Mouse (Mus musculus) neural tube, embryonic 13.5 days (tissue): ENCODE data around the gene Patj. TPM values are rescaled to one million over a fixed set of nuclear protein-coding genes. Genes with fewer than 3 reads are reported as not detected.
"Not testable (repeated sequence)": the region's sequence is repeated elsewhere in the genome, so short reads cannot be mapped to it uniquely, and the experiment has no call there.

Source experiments
- ATAC-seq: fragments of 200-750 bp; cut with Nextera tagmentation; 2 replicates; pipeline ENCODE4 v1.8.0; 2017; ENCODE audit warnings: low read depth, mild to moderate bottlenecking, moderate TSS enrichment, moderate library complexity
- H3K27ac ChIP-seq: fragments of 300-500 bp; sonication (generic); replicated peaks from 2 replicates; pipeline ENCODE4 v1.5.1; 2015; ENCODE audit warnings: moderate library complexity, mild to moderate bottlenecking, inconsistent platforms
- H3K27me3 ChIP-seq: fragments of 300-500 bp; sonication (generic); 2 replicates; pipeline ENCODE4 v1.6.1; 2015; ENCODE audit warnings: mild to moderate bottlenecking, inconsistent platforms
- H3K36me3 ChIP-seq: fragments of 300-500 bp; sonication (generic); 2 replicates; pipeline ENCODE4 v1.6.1; 2015; ENCODE audit warnings: mild to moderate bottlenecking, inconsistent platforms
- H3K4me1 ChIP-seq: fragments of 300-500 bp; sonication (generic); replicated peaks from 2 replicates; pipeline ENCODE4 v1.6.1; 2015; ENCODE audit warnings: inconsistent platforms
- H3K4me2 ChIP-seq: fragments of 300-500 bp; sonication (generic); 2 replicates; pipeline ENCODE4 v1.6.1; 2015; ENCODE audit warnings: inconsistent platforms, mild to moderate bottlenecking, moderate library complexity
- H3K4me3 ChIP-seq: fragments of 300-500 bp; sonication (generic); 2 replicates; pipeline ENCODE4 v1.5.1; 2015; ENCODE audit warnings: mild to moderate bottlenecking, inconsistent platforms
- H3K9ac ChIP-seq: fragments of 300-500 bp; sonication (generic); 2 replicates; pipeline ENCODE4 v1.6.1; 2015; ENCODE audit warnings: moderate library complexity, mild to moderate bottlenecking, inconsistent platforms
- H3K9me3 ChIP-seq: fragments of 300-500 bp; sonication (generic); 2 replicates; pipeline ENCODE4 v1.6.1; 2016; ENCODE audit warnings: inconsistent platforms
- WGBS: fragments of 180-500 bp; shearing (Covaris S2); methylation state at CpG from one replicate; pipeline ENCODE4 v1.1.7; 2015; 5-methylcytosine and 5-hydroxymethylcytosine counted together
- polyA plus RNA-seq: library from polyadenylated mRNA; unstranded; fragments of >200 nt; fragmentation: Nextera tagmentation; extraction: Ambion mirVana; gene quantifications from 2 replicates; pipeline ENCODE4 v1.2.1, GENCODE M21; 2015

The Patj gene
- polyA plus RNA-seq, 1 experiment from 2014 or later = 4.5 TPM

DNA sequence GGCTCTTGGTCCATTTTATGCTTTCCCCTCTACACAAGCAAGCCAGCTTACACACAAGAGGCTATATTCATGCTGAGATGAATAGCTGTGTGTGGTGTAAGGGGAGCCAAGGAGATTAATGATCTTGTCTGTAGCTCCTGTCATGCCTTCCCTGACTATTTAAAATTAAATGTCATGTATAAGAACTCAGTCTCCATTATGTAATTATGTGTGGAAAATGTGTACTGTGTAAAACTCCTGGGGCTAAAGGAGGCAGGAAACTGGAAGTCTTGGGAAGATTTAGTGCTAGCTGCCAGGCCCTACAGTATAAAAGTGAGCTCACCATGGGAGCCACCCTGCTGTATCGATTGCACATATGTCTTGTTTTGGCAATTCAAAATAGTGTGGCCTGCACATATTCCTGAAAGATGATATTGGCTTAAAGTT is 203.0 kb downstream of the Patj start:
- peak; percentile 65 for ATAC-seq
- Histone ChIP-seq H3K36me3 (no peaks in the 10 kb centered on the region), H3K9me3 (no peaks in the 10 kb centered on the region), H3K4me3 (no peak overlapping the region), H3K27ac (peak overlapping the region; percentile 63), H3K27me3 (no peaks in the 10 kb centered on the region), H3K9ac (no peak overlapping the region), H3K4me2 (no peak overlapping the region), H3K4me1 (peaks cover 31% of the 10 kb centered on the region)
- 17% methylated on average over 1 of the region's 1 CpGs for WGBS

- H3K4me2 ChIP-seq = no peak overlapping the region
- H3K36me3 ChIP-seq = no peaks in the 10 kb centered on the region
- peak overlapping the region; percentile 63 for H3K27ac ChIP-seq
- H3K9me3 ChIP-seq = no peaks in the 10 kb centered on the region
- no peak overlapping the region for H3K4me3 ChIP-seq
- no peak overlapping the region for H3K9ac ChIP-seq
- 23% methylated on average over 6 of the region's 6 CpGs for WGBS
- no peaks in the 10 kb centered on the region for H3K27me3 ChIP-seq
- peaks cover 31% of the 10 kb centered on the region for H3K4me1 ChIP-seq
- peak; percentile 60; the same call in 1 of the 2 replicates for ATAC-seq
Measured at GRCm38 (mm10) chr4:98599358-98599757, 203.8 kb downstream of the Patj start.

DNA sequence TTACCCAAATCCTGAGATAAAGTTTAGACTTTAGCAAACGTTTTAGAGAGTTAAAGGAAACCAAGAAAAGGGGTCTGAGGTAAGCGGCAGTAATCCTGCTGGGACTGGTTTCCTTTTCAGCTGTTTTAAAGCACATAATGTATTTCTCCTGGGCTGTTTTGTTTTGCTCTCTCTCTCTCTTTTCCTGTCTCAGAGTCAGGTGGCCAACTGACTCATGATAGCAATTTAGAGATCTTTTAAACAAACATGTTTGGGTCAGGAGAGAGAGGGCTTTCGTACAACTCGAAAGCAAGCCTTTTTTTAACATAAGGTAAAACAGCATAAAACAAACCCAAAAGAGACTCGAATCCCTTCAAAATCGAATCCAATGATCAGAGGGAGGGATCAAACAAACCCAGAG is 207.5 kb downstream of the Patj start:
- no peak overlapping the region for H3K4me3 ChIP-seq
- no peak overlapping the region for H3K27ac ChIP-seq
- 67% methylated on average over 6 of the region's 6 CpGs for WGBS
- H3K4me2 ChIP-seq = no peak overlapping the region
- ATAC-seq = no peak
- H3K9ac ChIP-seq = no peak overlapping the region
- no peaks in the 10 kb centered on the region for H3K9me3 ChIP-seq
- no peaks in the 10 kb centered on the region for H3K36me3 ChIP-seq
- peaks cover 26% of the 10 kb centered on the region for H3K4me1 ChIP-seq
- no peaks in the 10 kb centered on the region for H3K27me3 ChIP-seq

GRCm38 (mm10) chr4:98610501-98610900 is 214.9 kb downstream of the Patj start:
- H3K4me2 ChIP-seq = no peak overlapping the region
- H3K27ac ChIP-seq = no peak overlapping the region
- no peaks in the 10 kb centered on the region for H3K36me3 ChIP-seq

GRCm38 (mm10) chr4:98614395-98614794 is 218.8 kb downstream of the Patj start:
- H3K9me3 ChIP-seq = no peaks in the 10 kb centered on the region
- 88% methylated on average over 3 of the region's 3 CpGs for WGBS
- no peaks in the 10 kb centered on the region for H3K36me3 ChIP-seq
- no peak for ATAC-seq
- H3K4me1 ChIP-seq = no peaks in the 10 kb centered on the region
- no peak overlapping the region for H3K9ac ChIP-seq
- H3K4me3 ChIP-seq = no peak overlapping the region
- no peak overlapping the region for H3K27ac ChIP-seq
- H3K4me2 ChIP-seq = no peak overlapping the region
- no peaks in the 10 kb centered on the region for H3K27me3 ChIP-seq

More at GRCm38 (mm10) chr4:98610501-98610900, 214.9 kb downstream of the Patj start:
- Histone ChIP-seq H3K4me1 (no peaks in the 10 kb centered on the region), H3K4me3 (no peak overlapping the region), H3K9me3 (no peaks in the 10 kb centered on the region), H3K9ac (no peak overlapping the region), H3K27me3 (no peaks in the 10 kb centered on the region)
- WGBS = 90% methylated on average over 2 of the region's 2 CpGs
- no peak for ATAC-seq

DNA sequence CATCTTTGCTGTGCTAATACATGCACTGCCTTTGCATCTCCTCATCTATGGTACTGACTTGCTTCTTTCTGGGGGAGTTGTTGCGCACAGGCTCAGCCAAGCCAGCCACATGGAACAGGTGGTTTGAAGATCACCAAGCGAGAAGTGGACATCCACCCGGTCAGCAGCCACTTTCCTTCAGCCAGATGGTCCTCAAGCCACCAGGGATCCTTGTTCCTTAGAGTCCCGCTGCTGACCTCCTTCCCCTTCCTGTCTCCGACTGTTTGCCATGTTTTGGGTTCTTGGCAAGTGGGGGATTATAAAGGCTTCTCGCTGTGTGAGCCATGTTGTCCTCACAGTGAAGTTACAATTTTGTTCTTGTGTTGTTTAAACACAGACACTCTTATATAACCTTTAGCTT is 223.6 kb downstream of the Patj start:
- no peak overlapping the region for H3K27ac ChIP-seq
- H3K9me3 ChIP-seq = no peaks in the 10 kb centered on the region
- no peaks in the 10 kb centered on the region for H3K36me3 ChIP-seq
- ATAC-seq = no peak
- H3K4me1 ChIP-seq = peaks cover 12% of the 10 kb centered on the region
- no peaks in the 10 kb centered on the region for H3K27me3 ChIP-seq
- no peak overlapping the region for H3K4me3 ChIP-seq
- WGBS = 86% methylated on average over 6 of the region's 6 CpGs
- no peak overlapping the region for H3K9ac ChIP-seq
- no peak overlapping the region for H3K4me2 ChIP-seq

GRCm38 (mm10) chr4:98620986-98621784 is 225.6 kb downstream of the Patj start:
- peaks cover 12% of the 10 kb centered on the region for H3K4me1 ChIP-seq
- no peaks in the 10 kb centered on the region for H3K36me3 ChIP-seq
- 72% methylated on average over 9 of the region's 9 CpGs for WGBS
- H3K4me3 ChIP-seq = no peak overlapping the region
- H3K27me3 ChIP-seq = no peaks in the 10 kb centered on the region
- H3K9me3 ChIP-seq = no peaks in the 10 kb centered on the region
- no peak overlapping the region for H3K9ac ChIP-seq
- ATAC-seq = no peak
- H3K27ac ChIP-seq = no peak overlapping the region
- H3K4me2 ChIP-seq = no peak overlapping the region

- ATAC-seq = no peak
- Histone ChIP-seq H3K27ac (no peak overlapping the region), H3K9me3 (no peaks in the 10 kb centered on the region), H3K4me2 (no peak overlapping the region), H3K36me3 (no peaks in the 10 kb centered on the region), H3K27me3 (no peaks in the 10 kb centered on the region), H3K4me3 (no peak overlapping the region), H3K4me1 (peaks cover 12% of the 10 kb centered on the region), H3K9ac (no peak overlapping the region)
- WGBS = 58% methylated on average over 1 of the region's 1 CpGs
Measured at GRCm38 (mm10) chr4:98622180-98622579, 226.6 kb downstream of the Patj start.

DNA sequence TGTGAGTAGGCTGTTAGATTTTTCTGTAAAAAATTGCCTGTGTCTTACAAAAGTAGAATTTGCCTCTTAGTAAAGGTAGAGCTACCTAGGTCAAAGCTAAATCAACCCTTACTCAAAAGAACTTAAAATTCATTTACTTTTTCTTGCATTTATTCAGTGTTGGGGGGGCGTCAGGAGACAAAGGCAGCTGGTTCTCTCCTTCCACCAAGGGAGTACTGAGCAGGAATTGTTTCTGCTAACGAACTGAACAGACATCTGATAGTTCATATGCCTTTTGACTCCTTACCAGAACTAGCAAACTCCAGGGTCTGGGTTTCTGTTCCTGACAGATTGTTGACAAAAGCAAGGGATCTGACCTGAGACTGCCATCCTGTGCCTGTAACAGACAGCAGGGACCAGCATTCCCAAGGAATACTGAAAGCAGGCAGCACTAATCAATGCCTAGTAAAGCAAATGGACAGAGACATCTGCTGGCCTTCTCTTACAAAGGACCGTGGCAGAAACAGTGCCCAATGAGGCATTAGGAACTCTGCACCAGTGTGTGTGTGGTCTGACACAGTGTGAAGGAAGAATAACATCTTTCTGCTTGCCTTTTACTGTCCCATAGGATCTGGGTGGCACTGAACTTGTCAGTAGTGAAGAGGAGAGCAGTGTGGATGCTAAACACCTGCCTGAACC is 227.6 kb downstream of the Patj start:
- H3K4me1 ChIP-seq = peaks cover 12% of the 10 kb centered on the region
- peak; percentile 65 for ATAC-seq
- 26% methylated on average over 3 of the region's 3 CpGs for WGBS

DNA sequence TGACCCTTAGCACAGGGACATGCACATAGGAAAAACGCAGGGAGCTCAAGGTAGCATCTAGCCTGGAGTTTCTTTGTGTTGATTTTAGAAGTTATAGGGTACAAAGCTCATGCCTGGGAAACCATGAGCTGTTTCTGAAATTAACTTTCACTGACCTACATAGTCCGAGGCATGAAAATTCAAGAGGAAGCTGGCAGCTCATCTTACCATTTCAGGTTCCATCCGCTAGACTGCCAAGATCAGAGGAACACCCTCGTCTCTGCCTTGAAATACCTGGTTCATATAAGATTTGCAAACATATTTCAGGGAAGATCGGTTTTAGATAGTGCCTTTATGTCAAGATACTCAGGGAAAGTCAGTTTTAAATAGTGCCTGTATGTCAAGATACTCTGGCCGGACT is 232.7 kb downstream of the Patj start:
- Histone ChIP-seq H3K9ac (no peak overlapping the region), H3K4me3 (no peak overlapping the region)
- ATAC-seq = no peak

More for the DNA sequence above, 227.6 kb downstream of the Patj start:
- Histone ChIP-seq H3K9ac (0 out of 2 replicates have a peak overlapping the region, but pooled peaks have one; percentile 17), H3K4me3 (no peak overlapping the region), H3K27ac (no peak overlapping the region), H3K36me3 (no peaks in the 10 kb centered on the region), H3K27me3 (no peaks in the 10 kb centered on the region), H3K9me3 (no peaks in the 10 kb centered on the region), H3K4me2 (no peak overlapping the region)

DNA sequence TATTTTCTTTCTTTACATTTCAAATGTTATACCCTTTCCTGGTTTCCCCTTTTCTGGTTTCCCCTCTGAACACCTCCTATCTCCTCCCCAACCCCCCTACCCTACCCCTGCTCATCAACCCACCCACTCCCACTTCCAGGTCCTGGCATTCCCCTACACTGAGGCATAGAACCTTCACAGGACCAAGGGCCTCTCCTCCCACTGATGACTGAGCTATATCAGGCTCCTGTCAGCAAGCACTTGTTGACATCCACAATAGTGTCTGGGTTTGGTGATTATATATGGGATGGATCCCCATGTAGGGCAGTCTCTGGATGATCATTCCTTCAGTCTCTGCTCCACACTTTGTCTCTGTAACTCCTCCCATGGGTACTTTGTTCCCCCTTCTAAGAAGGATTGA is 233.6 kb downstream of the Patj start:
- not testable (repeated sequence) for H3K36me3 ChIP-seq, H3K27ac ChIP-seq, H3K4me2 ChIP-seq, H3K27me3 ChIP-seq, H3K9me3 ChIP-seq, H3K4me3 ChIP-seq, H3K9ac ChIP-seq, H3K4me1 ChIP-seq, ATAC-seq

More for the DNA sequence above, 232.7 kb downstream of the Patj start:
- Histone ChIP-seq H3K9me3 (no peaks in the 10 kb centered on the region), H3K36me3 (no peaks in the 10 kb centered on the region), H3K4me1 (peaks cover 4% of the 10 kb centered on the region), H3K27me3 (no peaks in the 10 kb centered on the region), H3K4me2 (no peak overlapping the region), H3K27ac (no peak overlapping the region)
- 90% methylated on average over 6 of the region's 6 CpGs for WGBS

DNA sequence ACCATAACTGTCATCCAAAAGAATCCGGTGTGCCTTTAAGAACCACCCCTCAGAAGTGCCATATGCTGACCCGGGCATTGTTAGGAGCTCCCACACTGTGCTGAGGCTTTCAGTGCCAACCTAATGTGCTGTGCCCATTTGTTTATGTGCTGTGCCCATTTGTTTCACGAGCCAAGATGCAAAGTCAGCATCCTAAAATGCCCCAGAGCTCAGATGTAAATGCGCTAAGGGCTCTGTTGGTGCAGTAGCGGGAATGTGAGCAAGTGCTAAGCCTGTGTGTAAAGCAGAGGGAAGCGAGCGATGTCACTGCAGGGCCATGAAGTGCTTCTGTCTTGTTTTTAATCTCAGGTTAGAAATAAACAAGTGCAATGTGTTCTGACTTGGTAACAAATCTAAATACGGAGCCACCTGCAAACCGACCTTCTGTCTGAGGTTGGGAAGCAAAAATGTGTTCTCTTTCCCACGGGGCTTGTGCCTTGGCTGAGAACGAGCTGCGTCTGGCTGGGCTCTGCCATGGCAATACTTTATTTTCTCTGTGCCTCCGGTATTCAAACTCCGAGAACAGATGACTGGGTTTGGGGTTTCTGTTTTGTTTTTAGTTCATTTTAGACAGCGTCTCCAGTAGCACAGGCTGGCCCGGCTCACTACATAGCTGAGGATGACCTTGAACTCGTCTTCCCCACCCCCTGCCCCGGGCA is 239.7 kb downstream of the Patj start:
- H3K9me3 ChIP-seq = no peaks in the 10 kb centered on the region
- H3K27ac ChIP-seq = no peak overlapping the region
- H3K27me3 ChIP-seq = no peaks in the 10 kb centered on the region
- WGBS = 80% methylated on average over 18 of the region's 18 CpGs
- H3K9ac ChIP-seq = no peak overlapping the region
- H3K4me2 ChIP-seq = no peak overlapping the region
- no peak overlapping the region for H3K4me3 ChIP-seq
- H3K36me3 ChIP-seq = no peaks in the 10 kb centered on the region
- no peak for ATAC-seq
- H3K4me1 ChIP-seq = no peaks in the 10 kb centered on the region; the same call in 1 of the 2 replicates
